Mouse (Mus musculus) heart, embryonic 12.5 days (tissue): ENCODE measurements around the gene Mfsd5. TPM values are rescaled to one million over a fixed set of nuclear protein-coding genes. Genes with fewer than 3 reads are reported as not detected.

Experiments
- ATAC-seq: fragments of 200-750 bp; cut with Nextera tagmentation; 2 replicates; pipeline ENCODE4 v1.8.0; 2017; ENCODE audit warnings: moderate TSS enrichment, moderate library complexity; ENCODE audit not compliant: insufficient number of reproducible peaks, low FRiP score
- H3K27ac ChIP-seq: fragments of 300-500 bp; sonication (generic); 2 replicates; pipeline ENCODE4 v1.5.1; 2016; ENCODE audit warnings: mild to moderate bottlenecking, moderate library complexity; ENCODE audit not compliant: poor library complexity, severe bottlenecking
- H3K27me3 ChIP-seq: fragments of 300-500 bp; sonication (generic); replicated peaks from 2 replicates; pipeline ENCODE4 v1.6.1; 2016; ENCODE audit warnings: mild to moderate bottlenecking, moderate library complexity
- H3K36me3 ChIP-seq: fragments of 300-500 bp; sonication (generic); 2 replicates; pipeline ENCODE4 v1.6.1; 2016; ENCODE audit warnings: mild to moderate bottlenecking, moderate library complexity
- H3K4me1 ChIP-seq: fragments of 300-500 bp; sonication (generic); replicated peaks from 2 replicates; pipeline ENCODE4 v1.6.1; 2016; ENCODE audit warnings: mild to moderate bottlenecking
- H3K4me2 ChIP-seq: fragments of 300-500 bp; sonication (generic); 2 replicates; pipeline ENCODE4 v1.6.1; 2016; ENCODE audit warnings: mild to moderate bottlenecking, moderate library complexity
- H3K4me3 ChIP-seq: fragments of 300-500 bp; sonication (generic); 2 replicates; pipeline ENCODE4 v1.5.1; 2016; ENCODE audit warnings: mild to moderate bottlenecking
- H3K9ac ChIP-seq: fragments of 300-500 bp; sonication (generic); 2 replicates; pipeline ENCODE4 v1.6.1; 2016; ENCODE audit warnings: mild to moderate bottlenecking, moderate library complexity
- H3K9me3 ChIP-seq: fragments of 300-500 bp; sonication (generic); replicated peaks from 2 replicates; pipeline ENCODE4 v1.6.1; 2016; ENCODE audit warnings: mild to moderate bottlenecking, moderate library complexity
- WGBS: fragments of 180-500 bp; shearing (Covaris S2); methylation state at CpG from one replicate; pipeline ENCODE4 v1.1.7; 2016; 5-methylcytosine and 5-hydroxymethylcytosine counted together
- polyA plus RNA-seq: library from polyadenylated mRNA; unstranded; fragments of >200 nt; fragmentation: Nextera tagmentation; extraction: Ambion mirVana; gene quantifications from 2 replicates; pipeline ENCODE4 v1.2.1, GENCODE M21; 2016

The Mfsd5 gene
- polyA plus RNA-seq, 1 experiment from 2014 or later = 46.2 TPM

DNA sequence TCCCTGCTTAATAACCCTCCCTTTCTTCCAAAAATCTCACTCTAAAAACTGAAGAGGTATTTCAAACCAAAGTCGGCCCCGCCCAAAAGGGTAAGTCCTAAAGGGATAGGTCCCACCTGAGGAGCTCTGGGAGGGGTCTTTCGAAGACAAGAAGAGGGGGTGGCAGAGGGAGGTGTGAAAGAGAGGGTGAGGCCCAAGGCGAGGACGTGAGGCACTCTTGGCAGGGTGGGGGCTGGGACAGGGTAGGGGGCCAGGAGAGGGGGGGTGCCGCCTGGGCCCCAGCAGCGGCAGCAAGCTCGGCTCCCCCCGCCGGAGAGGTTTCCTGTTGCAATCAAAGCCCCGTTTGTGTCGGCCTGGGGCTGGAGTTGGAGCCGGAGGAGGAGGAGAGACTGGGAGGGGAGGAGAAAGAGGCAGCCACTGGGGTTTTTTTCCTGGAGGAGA is 30.0 kb upstream of the Mfsd5 start:
- Histone ChIP-seq H3K9me3 (no peaks in the 10 kb centered on the region), H3K36me3 (no peaks in the 10 kb centered on the region), H3K4me3 (peak overlapping the region; percentile 21), H3K4me2 (peak overlapping the region; percentile 98), H3K4me1 (peaks cover 51% of the 10 kb centered on the region), H3K27ac (peak overlapping the region; percentile 94), H3K27me3 (peaks cover 61% of the 10 kb centered on the region), H3K9ac (peak overlapping the region; percentile 53)
- ATAC-seq = no peak
- WGBS = 3% methylated on average over 13 of the region's 13 CpGs

DNA sequence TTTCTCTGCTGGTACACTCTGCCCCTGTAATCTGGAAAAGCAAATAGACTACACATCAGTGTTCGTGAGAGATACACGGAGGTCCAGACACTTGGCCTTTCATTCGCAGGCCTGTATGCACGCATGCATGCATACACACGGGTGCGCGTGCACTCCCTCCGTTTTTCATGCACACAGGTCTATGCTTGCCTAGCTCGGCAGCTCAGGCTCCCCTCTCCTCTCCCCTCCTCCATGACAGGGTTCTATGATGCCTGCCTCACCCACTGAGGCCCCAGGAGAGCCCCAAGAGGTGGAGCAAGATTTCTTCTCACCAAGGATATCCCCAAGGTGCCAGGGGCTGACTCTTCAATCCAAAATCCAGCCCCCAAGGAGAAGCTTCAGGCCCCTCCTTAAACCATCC is 29.3 kb upstream of the Mfsd5 start:
- ATAC-seq = no peak
- 48% methylated on average over 9 of the region's 9 CpGs for WGBS
- peak overlapping the region; percentile 94 for H3K27ac ChIP-seq
- peaks cover 62% of the 10 kb centered on the region for H3K27me3 ChIP-seq
- no peaks in the 10 kb centered on the region for H3K36me3 ChIP-seq
- H3K9me3 ChIP-seq = no peaks in the 10 kb centered on the region
- peaks cover 46% of the 10 kb centered on the region for H3K4me1 ChIP-seq
- H3K4me2 ChIP-seq = peak overlapping the region; percentile 98
- 0 out of 2 replicates have a peak overlapping the region, but pooled peaks have one; percentile 21 for H3K4me3 ChIP-seq
- H3K9ac ChIP-seq = peak overlapping the region; percentile 53; the same call in 1 of the 2 replicates

GRCm38 (mm10) chr15:102250521-102250920 is 28.7 kb upstream of the Mfsd5 start:
- 73% methylated on average over 5 of the region's 5 CpGs for WGBS
- ATAC-seq = no peak
- H3K27ac ChIP-seq = 0 out of 2 replicates have a peak overlapping the region, but pooled peaks have one; percentile 9
- H3K9ac ChIP-seq = 0 out of 2 replicates have a peak overlapping the region, but pooled peaks have one; percentile 32
- no peak overlapping the region for H3K4me2 ChIP-seq
- peaks cover 67% of the 10 kb centered on the region for H3K27me3 ChIP-seq
- no peaks in the 10 kb centered on the region for H3K9me3 ChIP-seq
- no peak overlapping the region for H3K4me3 ChIP-seq
- no peaks in the 10 kb centered on the region for H3K36me3 ChIP-seq
- H3K4me1 ChIP-seq = peaks cover 41% of the 10 kb centered on the region

DNA sequence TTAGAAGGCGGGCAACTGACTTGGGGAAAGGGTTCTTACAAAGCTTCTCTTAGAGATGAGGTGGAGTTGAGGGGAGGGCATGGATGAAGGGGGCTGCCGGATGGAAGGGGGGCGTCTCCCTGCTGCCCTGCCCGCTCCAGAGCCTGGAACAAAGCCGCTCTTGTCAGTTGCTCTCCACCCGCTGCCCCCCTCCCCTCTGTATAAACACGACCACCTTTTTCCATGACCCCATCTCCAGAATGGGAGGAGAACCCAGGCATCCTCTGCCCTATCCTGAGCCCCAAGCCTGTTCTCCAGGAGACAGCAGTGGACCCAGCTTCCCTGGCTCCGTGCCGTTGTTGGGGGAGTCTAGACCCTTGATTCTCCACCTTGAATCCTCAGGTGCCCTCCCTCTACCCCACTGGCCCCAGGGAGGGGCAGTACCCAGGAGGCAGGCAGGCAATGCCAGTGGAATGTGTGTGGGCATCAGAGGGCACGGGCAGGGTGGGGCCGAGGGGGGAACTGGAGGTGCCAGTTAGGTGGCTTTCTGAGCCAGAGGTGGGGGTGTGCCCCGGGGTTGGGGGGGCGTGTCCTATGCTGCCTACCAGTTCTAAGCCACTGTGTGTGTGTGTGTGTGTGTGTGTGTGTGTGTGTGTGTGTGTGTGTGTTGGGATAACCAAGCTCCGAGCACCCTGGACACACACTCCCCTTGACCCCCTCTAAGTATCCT is 23.6 kb upstream of the Mfsd5 start:
- peaks cover 22% of the 10 kb centered on the region for H3K4me1 ChIP-seq
- no peak overlapping the region; the same call in 1 of the 2 replicates for H3K27ac ChIP-seq
- no peak overlapping the region for H3K9ac ChIP-seq
- H3K9me3 ChIP-seq = no peaks in the 10 kb centered on the region
- H3K4me2 ChIP-seq = peak overlapping the region; percentile 87
- no peaks in the 10 kb centered on the region for H3K36me3 ChIP-seq
- ATAC-seq = peak; percentile 16; the same call in 1 of the 2 replicates
- peak overlapping the region; percentile 64 for H3K4me3 ChIP-seq
- peaks cover 83% of the 10 kb centered on the region for H3K27me3 ChIP-seq
- WGBS = 34% methylated on average over 14 of the region's 14 CpGs

DNA sequence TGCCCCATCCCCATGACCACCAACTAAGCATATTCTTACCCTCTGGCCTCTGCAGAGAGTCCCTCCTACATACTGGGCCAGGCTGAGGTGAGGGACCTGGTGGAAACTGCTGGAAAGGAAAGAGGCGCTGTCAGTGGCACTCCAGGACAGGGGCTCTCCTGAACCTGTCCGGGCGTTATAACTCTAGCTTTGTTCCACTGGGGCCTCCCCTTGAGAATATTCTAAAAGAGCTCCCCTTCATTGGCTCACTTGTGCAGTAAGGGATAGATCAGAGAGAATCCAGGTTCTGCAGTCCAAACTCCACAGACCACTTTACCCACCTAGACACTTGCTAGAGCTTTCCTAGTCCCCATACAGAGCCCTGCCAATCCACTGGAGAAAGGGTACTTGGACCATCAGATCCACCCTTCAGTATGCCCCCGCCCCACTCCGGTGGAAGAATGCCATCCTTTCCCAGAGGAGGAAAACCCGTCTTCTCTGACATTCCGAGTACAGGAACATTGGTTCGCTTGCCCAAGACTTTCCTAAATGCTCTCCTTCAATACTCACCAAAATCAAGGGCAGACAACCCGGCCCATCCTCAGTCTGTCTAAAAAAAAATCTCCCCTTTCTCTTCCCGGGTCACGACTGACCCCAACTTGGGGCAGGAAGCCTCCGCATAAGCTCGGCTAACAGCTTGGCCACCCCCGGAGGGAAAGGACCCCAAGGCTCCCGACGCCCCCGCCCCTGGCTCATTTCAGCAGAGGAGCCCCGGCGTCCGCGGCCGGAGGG is 22.6 kb upstream of the Mfsd5 start:
- WGBS = 9% methylated on average over 22 of the region's 22 CpGs
- H3K9ac ChIP-seq = peak overlapping the region; percentile 78
- H3K36me3 ChIP-seq = no peaks in the 10 kb centered on the region
- H3K27ac ChIP-seq = peak overlapping the region; percentile 28
- peaks cover 22% of the 10 kb centered on the region for H3K4me1 ChIP-seq
- peak overlapping the region; percentile 64 for H3K4me3 ChIP-seq
- peaks cover 77% of the 10 kb centered on the region for H3K27me3 ChIP-seq
- H3K9me3 ChIP-seq = no peaks in the 10 kb centered on the region
- ATAC-seq = no peak
- peak overlapping the region; percentile 87 for H3K4me2 ChIP-seq

DNA sequence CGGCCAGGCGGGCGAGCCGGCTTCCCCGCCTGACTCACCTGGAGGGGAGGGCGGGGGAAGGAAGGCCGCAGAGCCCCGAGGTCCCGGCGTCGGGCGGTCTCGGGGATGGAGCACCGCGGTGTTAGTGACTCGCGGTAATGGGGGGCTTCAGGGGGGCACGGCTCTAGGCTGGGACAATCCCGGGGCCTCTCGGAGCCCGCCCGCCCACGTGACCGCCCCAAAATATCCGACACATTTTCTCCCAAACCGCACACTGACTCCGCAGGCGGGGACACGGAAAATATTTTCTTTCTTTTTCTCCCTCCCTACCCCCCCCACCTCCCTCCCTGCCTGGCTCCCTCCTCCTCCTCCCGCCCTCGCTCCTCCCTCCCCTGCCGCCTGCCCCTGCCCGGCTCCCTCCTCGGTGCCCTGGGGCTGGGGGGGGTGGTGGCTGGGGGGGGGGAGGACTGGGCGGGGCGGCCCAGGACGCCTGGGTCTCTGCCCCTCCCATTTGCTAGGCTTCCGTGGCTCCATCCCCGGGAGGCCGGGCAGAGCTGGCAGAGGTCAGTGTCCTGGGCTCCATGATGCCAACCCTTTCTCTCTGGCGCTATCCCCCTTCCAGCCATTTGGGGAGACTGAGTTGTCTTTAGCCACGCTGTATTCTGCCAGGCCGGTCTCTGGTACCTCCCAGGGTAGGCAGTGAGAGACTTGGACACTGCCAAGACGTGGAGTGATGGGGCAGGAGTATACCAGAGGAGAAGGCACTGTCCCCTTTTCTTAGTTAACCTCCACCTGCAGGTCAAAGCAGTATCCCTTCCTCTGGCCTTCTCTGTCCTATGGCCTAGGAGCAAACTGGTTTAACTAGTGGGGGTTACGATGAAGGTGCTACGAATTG is 21.8 kb upstream of the Mfsd5 start, which contains the start of gene Rarg:
Gene Rarg, minus strand, starts transcription at position 316 of the 874 bp plus-strand sequence.
- H3K9me3 ChIP-seq = no peaks in the 10 kb centered on the region
- H3K27me3 ChIP-seq = peaks cover 78% of the 10 kb centered on the region
- peak; percentile 29 for ATAC-seq
- 1% methylated on average over 44 of the region's 46 CpGs for WGBS
- no peaks in the 10 kb centered on the region for H3K36me3 ChIP-seq
- H3K4me3 ChIP-seq = peak within 1 kb of the TSS; percentile 64
- peak within 1 kb of the TSS; percentile 78 for H3K9ac ChIP-seq
- peak within 1 kb of the TSS; percentile 28 for H3K27ac ChIP-seq
- H3K4me1 ChIP-seq = peaks cover 22% of the 10 kb centered on the region
- peak within 1 kb of the TSS; percentile 87 for H3K4me2 ChIP-seq

GRCm38 (mm10) chr15:102258076-102258470 is 21.2 kb upstream of the Mfsd5 start:
- H3K9ac ChIP-seq = no peak overlapping the region
- no peak for ATAC-seq
- 3% methylated on average over 12 of the region's 12 CpGs for WGBS
- peak overlapping the region; percentile 87 for H3K4me2 ChIP-seq
- H3K27ac ChIP-seq = peak overlapping the region; percentile 28; the same call in 1 of the 2 replicates
- H3K9me3 ChIP-seq = no peaks in the 10 kb centered on the region
- H3K36me3 ChIP-seq = no peaks in the 10 kb centered on the region
- peaks cover 81% of the 10 kb centered on the region for H3K27me3 ChIP-seq
- H3K4me1 ChIP-seq = peaks cover 22% of the 10 kb centered on the region
- peak overlapping the region; percentile 64 for H3K4me3 ChIP-seq

DNA sequence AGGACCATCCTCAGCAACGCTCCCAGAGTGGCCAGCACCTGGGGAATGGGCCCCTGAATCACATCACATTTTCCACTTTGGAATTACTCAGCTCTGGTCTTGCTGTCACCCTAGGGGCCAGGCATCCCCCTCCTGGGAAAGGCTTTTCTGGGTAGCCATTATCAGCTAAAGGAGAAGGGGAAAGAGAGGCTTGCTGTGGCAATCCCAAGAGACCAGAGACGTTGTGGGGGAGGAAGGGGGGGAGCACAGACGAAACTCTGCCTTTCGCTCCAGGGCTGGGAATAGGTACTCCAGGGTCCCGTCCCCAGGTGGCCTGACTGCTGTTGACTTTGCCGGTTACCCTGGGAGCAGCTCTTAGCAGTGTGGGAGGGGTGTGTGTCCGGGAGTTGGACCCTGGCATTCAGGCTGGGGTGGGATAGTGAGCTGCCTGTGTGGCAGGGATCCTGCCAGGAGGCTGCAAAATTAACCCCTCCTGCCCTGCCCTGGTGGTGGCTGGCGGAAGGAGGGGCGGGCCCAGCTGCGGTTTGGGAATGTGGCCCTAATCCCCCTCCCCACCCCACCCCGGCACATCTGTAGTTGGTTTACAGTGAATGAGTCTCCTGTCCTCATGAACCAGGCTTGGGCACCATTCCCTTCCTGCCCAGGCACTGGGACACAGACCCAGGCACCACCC is 20.5 kb upstream of the Mfsd5 start:
- H3K4me3 ChIP-seq = no peak overlapping the region
- H3K9me3 ChIP-seq = no peaks in the 10 kb centered on the region
- no peak for ATAC-seq
- peak overlapping the region; percentile 28; the same call in 1 of the 2 replicates for H3K27ac ChIP-seq
- WGBS = 13% methylated on average over 11 of the region's 11 CpGs
- peaks cover 22% of the 10 kb centered on the region for H3K4me1 ChIP-seq
- H3K9ac ChIP-seq = 0 out of 2 replicates have a peak overlapping the region, but pooled peaks have one; percentile 6
- peaks cover 84% of the 10 kb centered on the region for H3K27me3 ChIP-seq
- H3K36me3 ChIP-seq = no peaks in the 10 kb centered on the region
- H3K4me2 ChIP-seq = peak overlapping the region; percentile 87

- H3K27me3 ChIP-seq = peaks cover 52% of the 10 kb centered on the region
- 39% methylated on average over 7 of the region's 7 CpGs for WGBS
- H3K27ac ChIP-seq = no peak overlapping the region
These were observed 16.7 kb upstream of the Mfsd5 start for GRCm38 (mm10) chr15:102262582-102262981.

DNA sequence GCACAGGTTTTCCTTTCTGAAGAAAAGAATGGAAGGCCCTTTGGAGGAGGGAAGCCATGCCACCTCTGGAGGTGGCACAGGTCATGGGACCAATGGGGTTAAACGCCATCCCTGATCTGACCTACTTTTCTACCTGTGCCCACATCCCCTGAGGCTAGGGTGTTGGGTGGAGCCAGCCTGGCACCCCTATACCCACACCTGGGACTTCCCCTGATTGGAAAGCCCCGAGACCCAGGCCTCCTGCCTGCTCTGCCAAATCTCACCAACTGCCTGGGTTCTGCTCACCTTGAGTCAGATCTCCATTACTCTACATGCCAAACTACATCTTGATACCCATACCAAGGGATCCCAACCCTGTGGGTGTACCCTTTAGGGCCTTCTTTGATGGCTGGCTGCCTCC is 16.2 kb upstream of the Mfsd5 start:
- Histone ChIP-seq H3K4me1 (peaks cover 12% of the 10 kb centered on the region), H3K36me3 (no peaks in the 10 kb centered on the region)
- 70% methylated on average over 2 of the region's 2 CpGs for WGBS

More at GRCm38 (mm10) chr15:102262582-102262981, 16.7 kb upstream of the Mfsd5 start:
- peaks cover 16% of the 10 kb centered on the region for H3K4me1 ChIP-seq
- no peaks in the 10 kb centered on the region for H3K9me3 ChIP-seq
- no peak overlapping the region for H3K9ac ChIP-seq
- no peak overlapping the region for H3K4me3 ChIP-seq
- no peak for ATAC-seq
- no peak overlapping the region for H3K4me2 ChIP-seq
- H3K36me3 ChIP-seq = no peaks in the 10 kb centered on the region

More for the DNA sequence above, 16.2 kb upstream of the Mfsd5 start:
- Histone ChIP-seq H3K9ac (no peak overlapping the region), H3K9me3 (no peaks in the 10 kb centered on the region), H3K27me3 (peaks cover 47% of the 10 kb centered on the region), H3K27ac (no peak overlapping the region), H3K4me3 (no peak overlapping the region), H3K4me2 (no peak overlapping the region)
- no peak for ATAC-seq
